Mouse (Mus musculus): ENCODE measurements around the gene Kcnmb4.

- TF ChIP-seq CTCF (IDR thresholded peaks at IDR 0.05; ENCODE audit: insufficient read depth, low read length) (no peak), POLR2A (IDR thresholded peaks at IDR 0.05; ENCODE audit: borderline replicate concordance, extremely low read depth, low read depth, low read length) (no peak)
Observed at GRCm38 (mm10) chr10:116475725-116476124, 2.0 kb upstream of the Kcnmb4 start.
